Mouse (Mus musculus): Measurements from ENCODE around the gene Gm10477.
A peak's percentile ranks its signal among the peaks of the same experiment; 100 is the strongest.
"Not testable (repeated sequence)": the region's sequence is repeated elsewhere in the genome, so short reads cannot be mapped to it uniquely, and the experiment has no call there.

Gene Gm10477

GRCm38 (mm10) chrX:56524442-56524841 is at the start of gene Gm10477:
TSS of gene Gm10477 (plus strand) at chrX:56524742.
- not testable (repeated sequence) for DNase-seq (ENCODE audit: low spot score)

GRCm38 (mm10) chrX:56477553-56477952 is 47.0 kb upstream of the Gm10477 start:
- DNase-seq (ENCODE audit: low spot score): no peak

GRCm38 (mm10) chrX:56481906-56482305 is 42.6 kb upstream of the Gm10477 start:
- no peak for DNase-seq (ENCODE audit: low spot score)

GRCm38 (mm10) chrX:56489758-56490157 is 34.8 kb upstream of the Gm10477 start:
- peak; percentile 34 for DNase-seq (ENCODE audit: low spot score)

- no peak for DNase-seq (ENCODE audit: low spot score)
Observed at GRCm38 (mm10) chrX:56497241-56497640, 27.3 kb upstream of the Gm10477 start.

GRCm38 (mm10) chrX:56531266-56531665 is 6.7 kb downstream of the Gm10477 start:
- peak; percentile 22 for DNase-seq (ENCODE audit: low spot score)

- DNase-seq (ENCODE audit: low spot score): no peak
Observed at GRCm38 (mm10) chrX:56537162-56537561, 12.6 kb downstream of the Gm10477 start.

GRCm38 (mm10) chrX:56549506-56549905 is 25.0 kb downstream of the Gm10477 start, which contains the start of gene Gm648:
TSS of gene Gm648 (minus strand) at chrX:56549606.
- DNase-seq (ENCODE audit: low spot score): no peak

GRCm38 (mm10) chrX:56553584-56553983 is 29.0 kb downstream of the Gm10477 start:
- DNase-seq (ENCODE audit: low spot score): no peak

GRCm38 (mm10) chrX:56572465-56572864 is 47.9 kb downstream of the Gm10477 start:
- DNase-seq (ENCODE audit: low spot score): no peak

All from left cerebral cortex, adult 11 months (tissue).